Mouse (Mus musculus) spleen, adult 2 months (tissue): ENCODE measurements at regions not wholly inside any gene's neighbourhood (a gene's known extent, or its start where the extent isn't known, plus 50 kb on each side); places are given as distances from the start of the nearest gene placed in this dataset.

ENCODE experiments used
- CTCF ChIP-seq: fragments of 200-500 bp; IDR thresholded peaks from 2 replicates; pipeline ENCODE4 v1.5.1; 2011; ENCODE audit warnings: mild to moderate bottlenecking, inconsistent platforms; ENCODE audit not compliant: insufficient read depth, insufficient read length, insufficient replicate concordance; ENCODE audit errors: extremely low read depth
- POLR2A ChIP-seq: fragments of 200-500 bp; IDR thresholded peaks from 2 replicates; pipeline ENCODE4 v1.6.1; 2011; ENCODE audit warnings: low read depth, low read length, inconsistent platforms

GRCm38 (mm10) chr10:126814968-126815367 is 86.2 kb downstream of the Atp23 start:
- TF ChIP-seq POLR2A (no peak), CTCF (no peak)
